Mouse (Mus musculus) cerebellum, adult 2 months (tissue): ENCODE measurements around the gene Large1.

Source experiments
- CTCF ChIP-seq: fragments of 200-500 bp; IDR thresholded peaks from 2 replicates; pipeline ENCODE4 v1.5.1; 2011; ENCODE audit warnings: low read depth, mild to moderate bottlenecking, control low read depth, low read length, moderate library complexity, borderline replicate concordance; ENCODE audit not compliant: insufficient read depth
- POLR2A ChIP-seq: fragments of 200-500 bp; IDR thresholded peaks from 2 replicates; pipeline ENCODE4 v1.6.1; 2011; ENCODE audit warnings: low read length, control low read depth, borderline replicate concordance; ENCODE audit not compliant: insufficient read depth

GRCm38 (mm10) chr8:73355979-73356378 lies 2.6 kb upstream of the Large1 start:
- TF ChIP-seq CTCF (peak; percentile 32), POLR2A (no peak)
